Mouse (Mus musculus) intestine, embryonic 16.5 days (tissue): ENCODE measurements around the gene Kcnj4. TPM values are rescaled to one million over a fixed set of nuclear protein-coding genes. Genes with fewer than 3 reads are reported as not detected.
A peak's percentile ranks its signal among the peaks of the same experiment; 100 is the strongest.

Source experiments
- ATAC-seq: fragments of 200-750 bp; cut with Nextera tagmentation; 2 replicates; pipeline ENCODE4 v1.8.0; 2017; ENCODE audit warnings: moderate TSS enrichment, moderate library complexity
- H3K27ac ChIP-seq: fragments of 300-500 bp; sonication (generic); 2 replicates; pipeline ENCODE4 v1.5.1; 2014; ENCODE audit warnings: mild to moderate bottlenecking, low read length
- H3K27me3 ChIP-seq: fragments of 300-500 bp; sonication (generic); replicated peaks from 2 replicates; pipeline ENCODE4 v1.6.1; 2014; ENCODE audit warnings: low read length, control low read depth, mixed read lengths; ENCODE audit not compliant: control insufficient read depth, insufficient read depth
- H3K36me3 ChIP-seq: fragments of 300-500 bp; sonication (generic); 2 replicates; pipeline ENCODE4 v1.6.1; 2014; ENCODE audit warnings: low read length, control low read depth; ENCODE audit not compliant: control insufficient read depth, insufficient read depth
- H3K4me1 ChIP-seq: fragments of 300-500 bp; sonication (generic); 2 replicates; pipeline ENCODE4 v1.6.1; 2014; ENCODE audit warnings: low read length, control low read depth, mixed read lengths; ENCODE audit not compliant: control insufficient read depth, insufficient read depth
- H3K4me2 ChIP-seq: fragments of 300-500 bp; sonication (generic); 2 replicates; pipeline ENCODE4 v1.6.1; 2014; ENCODE audit warnings: low read depth, low read length, control low read depth
- H3K4me3 ChIP-seq: fragments of 300-500 bp; sonication (generic); 2 replicates; pipeline ENCODE4 v1.5.1; 2014; ENCODE audit warnings: mild to moderate bottlenecking, low read length
- H3K9ac ChIP-seq: fragments of 300-500 bp; sonication (generic); 2 replicates; pipeline ENCODE4 v1.6.1; 2014; ENCODE audit warnings: low read depth, low read length
- H3K9me3 ChIP-seq: fragments of 300-500 bp; sonication (generic); 2 replicates; pipeline ENCODE4 v1.6.1; 2016; ENCODE audit warnings: low read length, control low read depth; ENCODE audit not compliant: control insufficient read depth
- WGBS: fragments of 180-500 bp; shearing (Covaris S2); extraction: QIAGEN DNeasy Blood & Tissue Kit; methylation state at CpG from one replicate; pipeline ENCODE4 v1.1.7; 2014; 5-methylcytosine and 5-hydroxymethylcytosine counted together
- polyA plus RNA-seq: library from polyadenylated mRNA; unstranded; fragments of >200 nt; fragmentation: Nextera tagmentation; extraction: Ambion mirVana; gene quantifications from 2 replicates; pipeline ENCODE4 v1.2.1, GENCODE M21; 2015

Gene Kcnj4
- polyA plus RNA-seq, 1 experiment from 2014 or later, result not detected

- 69% methylated on average over 7 of the region's 7 CpGs for WGBS
- no peak for ATAC-seq
- H3K27me3 ChIP-seq, result no peaks in the 10 kb centered on the region
- H3K9ac ChIP-seq, result no peak overlapping the region
- no peaks in the 10 kb centered on the region for H3K4me1 ChIP-seq
- H3K9me3 ChIP-seq, result no peaks in the 10 kb centered on the region
- H3K36me3 ChIP-seq, result peaks cover 28% of the 10 kb centered on the region
- H3K27ac ChIP-seq, result no peak overlapping the region
- H3K4me2 ChIP-seq, result no peak overlapping the region
- H3K4me3 ChIP-seq, result no peak overlapping the region
These were observed 24.9 kb upstream of the Kcnj4 start for GRCm38 (mm10) chr15:79529935-79530334.

GRCm38 (mm10) chr15:79527991-79528639 is 23.1 kb upstream of the Kcnj4 start:
- H3K27ac ChIP-seq, result no peak overlapping the region
- 66% methylated on average over 5 of the region's 5 CpGs for WGBS
- no peak overlapping the region for H3K4me2 ChIP-seq
- H3K9me3 ChIP-seq, result no peaks in the 10 kb centered on the region
- H3K9ac ChIP-seq, result no peak overlapping the region
- H3K27me3 ChIP-seq, result no peaks in the 10 kb centered on the region
- no peak for ATAC-seq
- H3K36me3 ChIP-seq, result peaks cover 22% of the 10 kb centered on the region
- H3K4me3 ChIP-seq, result no peak overlapping the region
- H3K4me1 ChIP-seq, result no peaks in the 10 kb centered on the region

GRCm38 (mm10) chr15:79527192-79527591 is 22.2 kb upstream of the Kcnj4 start:
- 0 out of 2 replicates have a peak, but pooled peaks have one; percentile 26 for ATAC-seq
- Histone ChIP-seq H3K27me3 (no peaks in the 10 kb centered on the region), H3K36me3 (peaks cover 20% of the 10 kb centered on the region), H3K9me3 (no peaks in the 10 kb centered on the region), H3K4me3 (no peak overlapping the region), H3K9ac (no peak overlapping the region), H3K4me2 (no peak overlapping the region), H3K4me1 (no peaks in the 10 kb centered on the region), H3K27ac (no peak overlapping the region)
- 75% methylated on average over 4 of the region's 4 CpGs for WGBS

DNA sequence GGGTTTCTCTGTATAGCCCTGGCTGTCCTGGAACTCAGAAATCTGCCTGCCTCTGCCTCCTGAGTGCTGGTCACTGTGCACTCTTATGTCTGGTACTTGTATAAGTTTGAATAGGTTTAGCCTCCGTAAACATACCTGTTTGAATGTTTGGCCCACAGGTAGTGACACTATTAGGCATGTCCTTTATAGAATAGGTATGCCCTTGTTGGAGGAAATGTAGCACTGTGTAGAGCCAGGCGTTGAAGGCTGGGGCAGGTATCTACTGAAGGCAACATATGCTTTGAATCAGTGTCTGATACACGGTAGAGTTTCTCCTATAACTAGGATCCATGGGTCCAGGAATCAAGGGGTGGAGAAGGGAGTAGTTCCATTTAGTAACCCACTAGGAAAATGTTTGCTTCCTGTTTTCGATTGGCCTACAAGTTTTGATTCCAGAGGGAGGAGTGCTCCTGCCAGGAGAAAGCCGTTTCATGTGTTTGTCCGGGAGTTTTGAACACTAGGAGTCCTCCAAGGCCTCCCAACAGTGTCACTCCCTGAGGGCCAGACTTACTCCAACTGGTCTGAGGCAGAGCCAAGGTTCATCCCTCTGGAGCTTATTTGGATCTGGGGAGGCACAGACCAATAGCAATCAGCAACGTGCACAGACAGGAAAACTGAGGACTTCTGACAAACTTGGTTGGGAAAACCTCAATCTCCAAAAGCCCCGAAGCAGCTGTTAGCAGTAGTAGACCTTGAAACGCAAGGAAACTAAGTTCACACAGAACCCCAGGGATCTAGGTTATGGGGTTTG is 21.1 kb upstream of the Kcnj4 start:
- ATAC-seq, result 0 out of 2 replicates have a peak, but pooled peaks have one; percentile 16
- H3K27ac ChIP-seq, result no peak overlapping the region
- 61% methylated on average over 9 of the region's 9 CpGs for WGBS
- peaks cover 20% of the 10 kb centered on the region for H3K36me3 ChIP-seq
- H3K9ac ChIP-seq, result no peak overlapping the region
- no peak overlapping the region for H3K4me3 ChIP-seq
- no peaks in the 10 kb centered on the region for H3K4me1 ChIP-seq
- H3K27me3 ChIP-seq, result no peaks in the 10 kb centered on the region
- no peaks in the 10 kb centered on the region for H3K9me3 ChIP-seq
- H3K4me2 ChIP-seq, result no peak overlapping the region

GRCm38 (mm10) chr15:79525564-79525963 is 20.5 kb upstream of the Kcnj4 start:
- Histone ChIP-seq H3K4me1 (no peaks in the 10 kb centered on the region), H3K36me3 (peaks cover 20% of the 10 kb centered on the region), H3K27ac (no peak overlapping the region), H3K27me3 (no peaks in the 10 kb centered on the region), H3K9me3 (no peaks in the 10 kb centered on the region), H3K4me2 (no peak overlapping the region), H3K4me3 (no peak overlapping the region), H3K9ac (no peak overlapping the region)
- no peak for ATAC-seq
- 83% methylated on average over 5 of the region's 5 CpGs for WGBS

DNA sequence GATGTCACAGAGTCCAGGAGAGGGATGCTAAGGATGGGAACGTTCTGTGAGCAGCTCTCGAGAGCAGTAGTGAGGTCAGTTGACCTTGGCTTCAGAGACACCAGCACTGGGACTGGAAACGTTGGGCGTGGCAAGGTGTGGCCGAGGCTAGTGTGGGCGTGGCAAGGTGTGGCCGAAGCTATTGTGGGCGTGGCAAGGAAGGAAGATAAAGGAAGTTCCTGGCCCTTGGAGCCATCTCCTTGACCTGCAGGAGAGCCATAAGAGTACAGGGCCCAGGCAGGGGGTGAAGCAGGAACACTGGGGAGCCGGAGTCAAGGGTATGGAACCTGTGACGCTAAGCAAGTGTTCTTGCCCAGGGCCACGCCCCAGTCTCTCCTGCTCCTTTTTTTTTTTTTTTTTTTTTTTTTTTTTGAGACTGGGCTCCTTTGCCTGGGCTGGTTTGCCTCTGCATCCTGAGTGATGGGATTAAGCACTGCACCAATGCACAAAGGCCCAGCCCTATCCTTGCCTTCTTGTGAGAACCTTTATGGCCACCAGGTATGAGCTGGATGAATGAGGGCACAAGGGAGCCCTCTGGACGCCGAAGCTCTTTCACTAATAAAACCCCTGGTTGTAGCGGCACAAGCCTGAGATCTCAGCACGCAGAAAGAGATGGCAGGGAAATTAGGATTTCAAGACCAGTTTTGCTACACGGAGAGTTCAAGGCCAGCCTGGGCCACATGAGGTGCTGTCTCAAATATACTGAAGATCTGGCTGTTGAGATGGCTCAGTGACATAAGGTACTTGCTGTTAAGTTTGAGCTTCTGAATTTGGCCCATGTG is 14.6 kb upstream of the Kcnj4 start:
- Histone ChIP-seq H3K4me3 (no peak overlapping the region), H3K27ac (no peak overlapping the region), H3K9ac (no peak overlapping the region), H3K9me3 (no peaks in the 10 kb centered on the region), H3K27me3 (peaks cover 16% of the 10 kb centered on the region), H3K4me2 (no peak overlapping the region), H3K36me3 (no peaks in the 10 kb centered on the region), H3K4me1 (peaks cover 27% of the 10 kb centered on the region)
- no peak for ATAC-seq
- WGBS, result 48% methylated on average over 16 of the region's 16 CpGs

DNA sequence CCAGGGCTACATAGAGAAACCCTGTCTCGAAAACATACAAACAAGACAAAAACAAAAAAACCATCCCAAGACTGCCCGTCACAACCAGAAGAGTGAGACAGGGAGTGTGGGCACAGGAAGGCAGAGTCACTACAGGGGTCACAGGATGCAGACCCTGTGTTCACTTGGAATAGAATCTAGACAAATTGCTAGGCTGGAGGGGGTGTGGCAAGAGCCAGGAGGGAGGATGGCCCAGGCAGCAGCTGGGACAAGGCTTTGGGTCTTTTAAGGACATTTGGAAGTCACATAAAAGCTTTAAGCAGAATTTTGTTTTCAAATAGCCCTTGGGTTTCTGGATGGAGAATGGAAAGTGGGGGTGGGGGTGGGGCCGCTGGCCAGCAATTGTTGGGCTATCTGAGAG is 13.5 kb upstream of the Kcnj4 start:
- WGBS, result 77% methylated on average over 3 of the region's 3 CpGs
- Histone ChIP-seq H3K27ac (no peak overlapping the region), H3K9me3 (no peaks in the 10 kb centered on the region), H3K27me3 (peaks cover 23% of the 10 kb centered on the region), H3K4me3 (no peak overlapping the region), H3K36me3 (no peaks in the 10 kb centered on the region), H3K4me1 (peaks cover 30% of the 10 kb centered on the region), H3K9ac (no peak overlapping the region), H3K4me2 (no peak overlapping the region)
- no peak for ATAC-seq

GRCm38 (mm10) chr15:79517710-79518109 is 12.7 kb upstream of the Kcnj4 start:
- no peak overlapping the region for H3K9ac ChIP-seq
- H3K4me1 ChIP-seq, result peaks cover 30% of the 10 kb centered on the region
- no peaks in the 10 kb centered on the region for H3K36me3 ChIP-seq
- ATAC-seq, result no peak
- H3K9me3 ChIP-seq, result no peaks in the 10 kb centered on the region
- peak overlapping the region; percentile 90 for H3K4me2 ChIP-seq
- peak overlapping the region; percentile 72 for H3K4me3 ChIP-seq
- peaks cover 25% of the 10 kb centered on the region for H3K27me3 ChIP-seq
- 84% methylated on average over 4 of the region's 4 CpGs for WGBS
- H3K27ac ChIP-seq, result no peak overlapping the region
